Mouse (Mus musculus): ENCODE measurements around the gene Ccpg1.
A peak's percentile ranks its signal among the peaks of the same experiment; 100 is the strongest.

Ccpg1 gene

GRCm38 (mm10) chr9:72985250-72986220 lies at the start of gene Ccpg1, which contains the start of gene Ccpg1os:
Ccpg1 (plus strand) TSS chr9:72985429.
Ccpg1os (minus strand) TSS chr9:72985382.
- peak; percentile 96 for DNase-seq

GRCm38 (mm10) chr9:72936301-72936700 lies 48.9 kb upstream of the Ccpg1 start:
- no peak for DNase-seq

- peak; percentile 50 for DNase-seq
Measured at GRCm38 (mm10) chr9:72943424-72943823, 41.8 kb upstream of the Ccpg1 start.

GRCm38 (mm10) chr9:72944286-72944685 lies 40.9 kb upstream of the Ccpg1 start:
- no peak for DNase-seq

GRCm38 (mm10) chr9:72947010-72947409 lies 38.2 kb upstream of the Ccpg1 start:
- DNase-seq: no peak

- no peak for DNase-seq
Measured at GRCm38 (mm10) chr9:72949572-72949971, 35.7 kb upstream of the Ccpg1 start.

- peak; percentile 66 for DNase-seq
Measured at GRCm38 (mm10) chr9:72954746-72955145, 30.5 kb upstream of the Ccpg1 start.

- DNase-seq: peak; percentile 75
Measured at GRCm38 (mm10) chr9:72955546-72955945, 29.7 kb upstream of the Ccpg1 start.

GRCm38 (mm10) chr9:72958521-72959450 lies 26.4 kb upstream of the Ccpg1 start, which contains the start of the genes Dyx1c1 and Gm44503:
Dyx1c1 (plus strand) TSS chr9:72958785.
Gm44503 (plus strand) TSS chr9:72958852.
- DNase-seq: peak; percentile 85

- DNase-seq: peak; percentile 28
Measured at GRCm38 (mm10) chr9:72961346-72961745, 23.9 kb upstream of the Ccpg1 start.

GRCm38 (mm10) chr9:72961959-72962358 lies 23.3 kb upstream of the Ccpg1 start:
- peak; percentile 77 for DNase-seq

- DNase-seq: peak; percentile 54
Measured at GRCm38 (mm10) chr9:72968349-72969061, 16.7 kb upstream of the Ccpg1 start.

GRCm38 (mm10) chr9:72969874-72970273 lies 15.4 kb upstream of the Ccpg1 start:
- DNase-seq: peak; percentile 58

GRCm38 (mm10) chr9:72972435-72972834 lies 12.8 kb upstream of the Ccpg1 start:
- DNase-seq: no peak

- DNase-seq: no peak
Measured at GRCm38 (mm10) chr9:72972984-72973383, 12.2 kb upstream of the Ccpg1 start.

- DNase-seq: no peak
Measured at GRCm38 (mm10) chr9:72974734-72975133, 10.5 kb upstream of the Ccpg1 start.

- no peak for DNase-seq
Measured at GRCm38 (mm10) chr9:72975242-72975641, 10.0 kb upstream of the Ccpg1 start.

- DNase-seq: no peak
Measured at GRCm38 (mm10) chr9:72983066-72983465, 2.2 kb upstream of the Ccpg1 start.

- no peak for DNase-seq
Measured at GRCm38 (mm10) chr9:72987703-72988102, 2.5 kb downstream of the Ccpg1 start.

- DNase-seq: no peak
Measured at GRCm38 (mm10) chr9:72988706-72989105, 3.5 kb downstream of the Ccpg1 start.

- no peak for DNase-seq
Measured at GRCm38 (mm10) chr9:72991420-72991819, 6.2 kb downstream of the Ccpg1 start.

GRCm38 (mm10) chr9:72992576-72992975 lies 7.3 kb downstream of the Ccpg1 start:
- no peak for DNase-seq

Measured in thymus, postnatal 4 days (tissue).